Mouse (Mus musculus) thymus, postnatal 0 days (tissue): ENCODE results near the gene Spock1. TPM values are rescaled to one million over a fixed set of nuclear protein-coding genes. Genes with fewer than 3 reads are reported as not detected.

Experiments
- DNase-seq: peaks from one replicate; pipeline ENCODE4 v3.0.0-alpha.2; 2015; ENCODE audit warnings: low spot score
- polyA plus RNA-seq: library from polyadenylated mRNA; unstranded; fragments of >200 nt; fragmentation: Nextera tagmentation; extraction: Ambion mirVana; gene quantifications from 2 replicates; pipeline ENCODE4 v1.2.1, GENCODE M21; 2015

The Spock1 gene
- polyA plus RNA-seq = 1.1 and 1.3 TPM in 2 replicates

- DNase-seq = peak; percentile 61
Measured at GRCm38 (mm10) chr13:57908266-57908582, at the start of gene Spock1. Gene Spock1, minus strand, starts transcription at chr13:57908332.

GRCm38 (mm10) chr13:57950091-57950490, 42.0 kb upstream of the Spock1 start:
- no peak for DNase-seq

GRCm38 (mm10) chr13:57949513-57949912, 41.4 kb upstream of the Spock1 start:
- DNase-seq = no peak

- DNase-seq = no peak
Measured at GRCm38 (mm10) chr13:57945197-57945596, 37.1 kb upstream of the Spock1 start.

GRCm38 (mm10) chr13:57944434-57944833, 36.3 kb upstream of the Spock1 start:
- DNase-seq = no peak

- DNase-seq = no peak
Measured at GRCm38 (mm10) chr13:57943900-57944299, 35.8 kb upstream of the Spock1 start.

- DNase-seq = no peak
Measured at GRCm38 (mm10) chr13:57937463-57938229, 29.5 kb upstream of the Spock1 start.

GRCm38 (mm10) chr13:57931998-57932397, 23.9 kb upstream of the Spock1 start:
- DNase-seq = no peak

- no peak for DNase-seq
Measured at GRCm38 (mm10) chr13:57931376-57931775, 23.2 kb upstream of the Spock1 start.

GRCm38 (mm10) chr13:57930720-57931119, 22.6 kb upstream of the Spock1 start:
- DNase-seq = no peak

GRCm38 (mm10) chr13:57930283-57930682, 22.2 kb upstream of the Spock1 start:
- DNase-seq = no peak

- no peak for DNase-seq
Measured at GRCm38 (mm10) chr13:57919947-57920346, 11.8 kb upstream of the Spock1 start.

- DNase-seq = no peak
Measured at GRCm38 (mm10) chr13:57911171-57911570, 3.0 kb upstream of the Spock1 start.

- no peak for DNase-seq
Measured at GRCm38 (mm10) chr13:57907428-57908265, 485 bp downstream of the Spock1 start.

- DNase-seq = no peak
Measured at GRCm38 (mm10) chr13:57894597-57894996, 13.5 kb downstream of the Spock1 start.

GRCm38 (mm10) chr13:57889708-57890107, 18.4 kb downstream of the Spock1 start:
- no peak for DNase-seq

- DNase-seq = no peak
Measured at GRCm38 (mm10) chr13:57889050-57889449, 19.1 kb downstream of the Spock1 start.

GRCm38 (mm10) chr13:57879817-57880216, 28.3 kb downstream of the Spock1 start:
- no peak for DNase-seq

- DNase-seq = no peak
Measured at GRCm38 (mm10) chr13:57878797-57879196, 29.3 kb downstream of the Spock1 start.

- no peak for DNase-seq
Measured at GRCm38 (mm10) chr13:57877782-57878181, 30.4 kb downstream of the Spock1 start.

- DNase-seq = no peak
Measured at GRCm38 (mm10) chr13:57876966-57877365, 31.2 kb downstream of the Spock1 start.

GRCm38 (mm10) chr13:57870058-57870457, 38.1 kb downstream of the Spock1 start:
- no peak for DNase-seq

GRCm38 (mm10) chr13:57867586-57867985, 40.5 kb downstream of the Spock1 start:
- DNase-seq = no peak
